Mouse (Mus musculus) cerebellum, adult 11 months (tissue): ENCODE data around the gene Rgs19.

Experiments used
- DNase-seq: peaks from one replicate; pipeline ENCODE4 v3.0.0; 2022

The Rgs19 gene

GRCm38 (mm10) chr2:181693339-181694280 is at the start of gene Rgs19:
TSS of gene Rgs19 (minus strand) at chr2:181693977.
- DNase-seq: peak; percentile 64

- DNase-seq: no peak
These were observed 36.3 kb upstream of the Rgs19 start for GRCm38 (mm10) chr2:181730051-181730450.

- DNase-seq: no peak
These were observed 34.0 kb upstream of the Rgs19 start for GRCm38 (mm10) chr2:181727659-181728262.

- DNase-seq: peak; percentile 28
These were observed 28.4 kb upstream of the Rgs19 start for GRCm38 (mm10) chr2:181722213-181722612.

GRCm38 (mm10) chr2:181721200-181721599 is 27.4 kb upstream of the Rgs19 start:
- peak; percentile 57 for DNase-seq

- DNase-seq: no peak
These were observed 26.3 kb upstream of the Rgs19 start for GRCm38 (mm10) chr2:181720061-181720460.

GRCm38 (mm10) chr2:181716991-181717390 is 23.2 kb upstream of the Rgs19 start:
- no peak for DNase-seq

- DNase-seq: no peak
These were observed 21.6 kb upstream of the Rgs19 start for GRCm38 (mm10) chr2:181715382-181715781.

- no peak for DNase-seq
These were observed 21.1 kb upstream of the Rgs19 start, which contains the start of gene Oprl1 for GRCm38 (mm10) chr2:181714903-181715326. TSS of gene Oprl1 (plus strand) at chr2:181715016.

GRCm38 (mm10) chr2:181713749-181714148 is 20.0 kb upstream of the Rgs19 start:
- no peak for DNase-seq

GRCm38 (mm10) chr2:181706668-181707067 is 12.9 kb upstream of the Rgs19 start:
- DNase-seq: no peak

GRCm38 (mm10) chr2:181698241-181698640 is 4.5 kb upstream of the Rgs19 start, which contains the start of gene Lkaaear1:
TSS of gene Lkaaear1 (minus strand) at chr2:181698442.
- DNase-seq: no peak

- no peak for DNase-seq
These were observed 3.1 kb upstream of the Rgs19 start for GRCm38 (mm10) chr2:181696801-181697420.

- no peak for DNase-seq
These were observed 2.0 kb upstream of the Rgs19 start for GRCm38 (mm10) chr2:181695776-181696175.

- DNase-seq: no peak
These were observed 804 bp upstream of the Rgs19 start for GRCm38 (mm10) chr2:181694581-181694980.

- DNase-seq: no peak
These were observed 1.5 kb downstream of the Rgs19 start for GRCm38 (mm10) chr2:181692304-181692703.

GRCm38 (mm10) chr2:181691571-181691970 is 2.2 kb downstream of the Rgs19 start:
- no peak for DNase-seq

- no peak for DNase-seq
These were observed 2.7 kb downstream of the Rgs19 start for GRCm38 (mm10) chr2:181691083-181691482.

GRCm38 (mm10) chr2:181689466-181690160 is 4.2 kb downstream of the Rgs19 start:
- no peak for DNase-seq

- no peak for DNase-seq
These were observed 6.2 kb downstream of the Rgs19 start for GRCm38 (mm10) chr2:181687586-181687985.

- DNase-seq: no peak
These were observed 8.1 kb downstream of the Rgs19 start for GRCm38 (mm10) chr2:181685686-181686085.

- DNase-seq: no peak
These were observed 9.1 kb downstream of the Rgs19 start for GRCm38 (mm10) chr2:181684713-181685112.

- no peak for DNase-seq
These were observed 10.4 kb downstream of the Rgs19 start for GRCm38 (mm10) chr2:181683381-181683780.
